Mouse (Mus musculus): ENCODE results near the gene Yjefn3.

GRCm38 (mm10) chr8:69890813-69891241, 11.7 kb downstream of the Yjefn3 start:
- TF ChIP-seq CTCF (IDR thresholded peaks at IDR 0.05; ENCODE audit: borderline replicate concordance, insufficient read depth, low read length): peak; percentile 64; the same call in 1 of the 2 replicates
- TF ChIP-seq POLR2A (IDR thresholded peaks at IDR 0.05; ENCODE audit: low read depth, low read length): no peak
